In genomic region chr9:72689522-72689921, GRCm38 (mm10) we compare ENCODE assay signal across 24 mouse cellular contexts. TPM values are rescaled to one million over a fixed set of nuclear protein-coding genes. Genes with fewer than 3 reads are reported as not detected.
DNase-seq lines count a peak whose midpoint lies in the region; ATAC-seq and TF ChIP-seq lines count a peak whose summit lies in the region.
"Had no signal": no experiment of that assay in that cellular context is flagged by ENCODE, and none has a peak within 500 bp of the region (broad histone marks: within the 10 kb centered on the region; RNA-seq: fewer than 3 reads in every experiment).

No protein-coding gene starts in this region.

- no peak overlapping the region for H3K9ac ChIP-seq in embryonic facial prominence, embryonic 15.5 days
- no peak overlapping the region for H3K9ac ChIP-seq in heart, embryonic 15.5 days
- H3K9ac ChIP-seq: hindbrain, embryonic 12.5 days; neural tube, embryonic 13.5 days; stomach, embryonic 15.5 days had no signal

- ATAC-seq in embryonic facial prominence, embryonic 15.5 days (ENCODE audit: insufficient number of reproducible peaks, low FRiP score, low TSS enrichment, low read depth), result no peak
- ATAC-seq in heart, embryonic 15.5 days (replicated peaks; ENCODE audit: insufficient number of reproducible peaks, insufficient read depth, low FRiP score, low read depth), result no peak
- ATAC-seq: activated CD4-positive, CD25-positive, alpha-beta regulatory T cell, adult 4 months; forebrain, embryonic 14.5 days; lung, postnatal 0 days; midbrain, embryonic 16.5 days had no signal

- 0 out of 2 replicates have a peak overlapping the region, but pooled peaks have one; percentile 28 for H3K27ac ChIP-seq in embryonic facial prominence, embryonic 15.5 days (replicated peaks)
- H3K27ac ChIP-seq in embryonic facial prominence, embryonic 10.5 days (replicated peaks), result no peak overlapping the region
- H3K27ac ChIP-seq in heart, embryonic 15.5 days, result peak overlapping the region; percentile 5; the same call in 1 of the 2 replicates
- H3K27ac ChIP-seq in layer of hippocampus, adult 2 months, result 0 out of 2 replicates have a peak overlapping the region, but pooled peaks have one; percentile 14
- H3K27ac ChIP-seq in olfactory bulb, adult 2 months (ENCODE audit: insufficient read depth, low read depth, low read length), result peak overlapping the region; percentile 42; the same call in 1 of the 2 replicates
- H3K27ac ChIP-seq: hindbrain, embryonic 12.5 days; macrophage; midbrain, embryonic 10.5 days; neural tube, embryonic 13.5 days; stomach, embryonic 15.5 days had no signal

- peaks cover 74% of the 10 kb centered on the region for H3K36me3 ChIP-seq in embryonic facial prominence, embryonic 15.5 days
- H3K36me3 ChIP-seq in embryonic facial prominence, embryonic 10.5 days (replicated peaks), result peaks cover 100% of the 10 kb centered on the region
- peaks cover 68% of the 10 kb centered on the region for H3K36me3 ChIP-seq in heart, embryonic 15.5 days

- no peak overlapping the region for H3K4me2 ChIP-seq in embryonic facial prominence, embryonic 15.5 days (replicated peaks)
- H3K4me2 ChIP-seq in heart, embryonic 15.5 days, result no peak overlapping the region
- H3K4me2 ChIP-seq: hindbrain, embryonic 12.5 days; neural tube, embryonic 13.5 days; stomach, embryonic 15.5 days had no signal

- WGBS in embryonic facial prominence, embryonic 15.5 days, result 51% methylated on average over 5 of the region's 5 CpGs
- 85% methylated on average over 5 of the region's 5 CpGs for WGBS in embryonic facial prominence, embryonic 10.5 days
- WGBS in heart, embryonic 15.5 days, result 68% methylated on average over 5 of the region's 5 CpGs
- 17% methylated on average over 5 of the region's 5 CpGs for WGBS in olfactory bulb, adult 2 months

- H3K27me3 ChIP-seq in embryonic facial prominence, embryonic 15.5 days, result no peaks in the 10 kb centered on the region
- no peaks in the 10 kb centered on the region for H3K27me3 ChIP-seq in embryonic facial prominence, embryonic 10.5 days (replicated peaks; ENCODE audit: low read depth, poor library complexity, severe bottlenecking)
- no peaks in the 10 kb centered on the region for H3K27me3 ChIP-seq in heart, embryonic 15.5 days
- H3K27me3 ChIP-seq: hindbrain, embryonic 12.5 days; neural tube, embryonic 13.5 days; stomach, embryonic 15.5 days had no signal

- H3K4me3 ChIP-seq in embryonic facial prominence, embryonic 15.5 days (replicated peaks), result no peak overlapping the region
- H3K4me3 ChIP-seq in embryonic facial prominence, embryonic 10.5 days, result no peak overlapping the region
- no peak overlapping the region for H3K4me3 ChIP-seq in heart, embryonic 15.5 days
- no peak overlapping the region for H3K4me3 ChIP-seq in layer of hippocampus, adult 2 months
- no peak overlapping the region for H3K4me3 ChIP-seq in olfactory bulb, adult 2 months (ENCODE audit: insufficient read depth, low read depth, low read length)
- H3K4me3 ChIP-seq: hindbrain, embryonic 12.5 days; midbrain, embryonic 10.5 days; myocyte; neural tube, embryonic 13.5 days; stomach, embryonic 15.5 days had no signal

- TF ChIP-seq POLR2A in olfactory bulb, adult 2 months (IDR thresholded peaks at IDR 0.05; ENCODE audit: insufficient read depth, low read depth, low read length), result no peak

- intact Hi-C loops in heart, postnatal 36 days (cut with DNase I), result no loop called here

- no peak for DNase-seq in embryonic facial prominence, embryonic 10.5 days (ENCODE audit: low spot score)
- DNase-seq in heart, postnatal 36 days, result no peak
- DNase-seq in layer of hippocampus, adult 2 months (ENCODE audit: low spot score in 2 of 2), result no peak
- no peak for DNase-seq in layer of hippocampus, postnatal 36 days
- DNase-seq: adrenal gland, adult 8-10 months; cerebellum, adult 18-20 months; cerebellum, postnatal 14 days; embryo, embryonic 11 days; kidney, postnatal 25 days; thymus, adult 18-20 months; thymus, postnatal 36 days had no signal

- TF ChIP-seq CTCF in layer of hippocampus, adult 2 months (conservative IDR thresholded peaks at IDR 0.05), result peak; percentile 63
- no peak for TF ChIP-seq CTCF in olfactory bulb, adult 2 months (IDR thresholded peaks at IDR 0.05; ENCODE audit: insufficient read depth, low read depth, low read length)

- peaks cover 47% of the 10 kb centered on the region for H3K4me1 ChIP-seq in embryonic facial prominence, embryonic 15.5 days
- peaks cover 14% of the 10 kb centered on the region; the same call in 1 of the 2 replicates for H3K4me1 ChIP-seq in embryonic facial prominence, embryonic 10.5 days
- peaks cover 52% of the 10 kb centered on the region for H3K4me1 ChIP-seq in heart, embryonic 15.5 days (replicated peaks)
- H3K4me1 ChIP-seq in olfactory bulb, adult 2 months (ENCODE audit: control insufficient read depth, insufficient read depth, low read length), result peaks cover 18% of the 10 kb centered on the region
- H3K4me1 ChIP-seq: midbrain, embryonic 10.5 days had no signal

- H3K9me3 ChIP-seq in embryonic facial prominence, embryonic 15.5 days (replicated peaks), result no peaks in the 10 kb centered on the region
- no peaks in the 10 kb centered on the region for H3K9me3 ChIP-seq in embryonic facial prominence, embryonic 10.5 days
- H3K9me3 ChIP-seq in heart, embryonic 15.5 days (replicated peaks), result no peaks in the 10 kb centered on the region
- H3K9me3 ChIP-seq: hindbrain, embryonic 12.5 days; midbrain, embryonic 10.5 days; neural tube, embryonic 13.5 days; stomach, embryonic 15.5 days had no signal

RNA-seq across cellular contexts. Expression of gene Nedd4, which starts 27.4 kb away (rescaled TPM):
- 541 and 546 TPM in 2 replicates for polyA plus RNA-seq in embryonic facial prominence, embryonic 15.5 days (2015; fragmentation: Nextera tagmentation; extraction: Ambion mirVana)
- 660 and 664 TPM in 2 replicates for polyA plus RNA-seq in embryonic facial prominence, embryonic 10.5 days (2016; fragmentation: Nextera tagmentation; extraction: Ambion mirVana)
- 450 and 481 TPM in 2 replicates for polyA plus RNA-seq in heart, embryonic 15.5 days (2015; fragmentation: Nextera tagmentation; extraction: Ambion mirVana)
- 100 to 1,000 TPM; 366 to 383 TPM for total RNA-seq in heart, postnatal 36 days (2021)
- 100 to 1,000 TPM; 298 to 301 TPM for total RNA-seq in layer of hippocampus, adult 2 months (2021)
- 100 to 1,000 TPM; 297 to 313 TPM for total RNA-seq in layer of hippocampus, postnatal 36 days (2021)
- 216 and 232 TPM in 2 replicates for polyA plus RNA-seq in olfactory bulb, adult 2 months (2012; ENCODE audit: insufficient read depth, insufficient read length, low replicate concordance, missing spikeins)
